Mouse (Mus musculus): ENCODE measurements around the gene Gm10134. TPM values are rescaled to one million over a fixed set of nuclear protein-coding genes. Genes with fewer than 3 reads are reported as not detected.
A peak's percentile ranks its signal among the peaks of the same experiment; 100 is the strongest.

The Gm10134 gene
- polyA plus RNA-seq, 1 experiment from 2014 or later: 1.2 TPM

DNA sequence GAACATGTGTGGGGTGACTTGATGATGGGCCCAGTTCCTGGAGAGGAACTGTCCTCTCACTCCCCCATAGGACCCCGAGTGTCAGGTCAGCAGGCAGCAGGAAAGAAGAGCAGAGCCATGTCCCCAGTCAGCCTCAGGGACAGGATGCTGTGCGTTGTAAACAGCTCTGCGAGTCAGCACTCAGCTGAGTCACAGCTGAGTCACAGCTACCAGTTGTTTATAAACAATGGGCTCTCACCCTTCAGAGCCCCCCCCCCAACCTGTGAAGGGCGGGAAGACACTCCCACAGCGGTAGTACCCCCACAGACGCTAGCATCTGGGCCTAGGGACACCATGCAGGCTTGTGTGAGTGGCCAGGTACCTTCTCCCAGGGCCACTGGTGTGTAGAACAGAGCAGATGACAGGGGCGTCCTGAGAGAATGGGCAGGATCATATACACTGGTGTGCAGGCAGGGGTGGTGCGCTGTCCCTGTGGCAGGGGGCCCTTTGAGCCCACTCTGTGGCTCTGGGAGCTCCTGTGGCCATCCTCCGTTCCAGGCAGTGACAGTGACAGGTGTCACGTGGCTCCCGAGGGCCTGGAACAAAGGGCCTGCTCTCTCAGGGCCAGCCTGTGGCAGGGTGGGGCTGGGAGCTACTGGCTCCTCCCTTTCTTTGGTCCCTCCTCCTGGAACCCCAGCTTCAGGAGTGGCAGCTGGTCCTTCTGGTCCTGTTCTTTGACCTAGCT, 19.5 kb downstream of the Gm10134 start:
- Histone ChIP-seq H3K27me3 (ENCODE audit: insufficient read depth, low read length) (no peaks in the 10 kb centered on the region), H3K4me1 (ENCODE audit: insufficient read depth) (peaks cover 17% of the 10 kb centered on the region), H3K9ac (peak overlapping the region; percentile 36), H3K9me3 (ENCODE audit: low read depth, low read length) (no peaks in the 10 kb centered on the region), H3K36me3 (ENCODE audit: insufficient read depth) (no peaks in the 10 kb centered on the region), H3K4me2 (peak overlapping the region; percentile 39; the same call in 1 of the 2 replicates), H3K4me3 (ENCODE audit: low read depth, low read length) (no peak overlapping the region), H3K27ac (ENCODE audit: low read depth) (peak overlapping the region; percentile 80)
- ATAC-seq (ENCODE audit: insufficient read depth) (peak; percentile 67), DNase-seq (peak; percentile 79)
- TF ChIP-seq CTCF (IDR thresholded peaks at IDR 0.05; ENCODE audit: low read depth): no peak
- 16% methylated on average over 11 of the region's 11 CpGs for WGBS

DNA sequence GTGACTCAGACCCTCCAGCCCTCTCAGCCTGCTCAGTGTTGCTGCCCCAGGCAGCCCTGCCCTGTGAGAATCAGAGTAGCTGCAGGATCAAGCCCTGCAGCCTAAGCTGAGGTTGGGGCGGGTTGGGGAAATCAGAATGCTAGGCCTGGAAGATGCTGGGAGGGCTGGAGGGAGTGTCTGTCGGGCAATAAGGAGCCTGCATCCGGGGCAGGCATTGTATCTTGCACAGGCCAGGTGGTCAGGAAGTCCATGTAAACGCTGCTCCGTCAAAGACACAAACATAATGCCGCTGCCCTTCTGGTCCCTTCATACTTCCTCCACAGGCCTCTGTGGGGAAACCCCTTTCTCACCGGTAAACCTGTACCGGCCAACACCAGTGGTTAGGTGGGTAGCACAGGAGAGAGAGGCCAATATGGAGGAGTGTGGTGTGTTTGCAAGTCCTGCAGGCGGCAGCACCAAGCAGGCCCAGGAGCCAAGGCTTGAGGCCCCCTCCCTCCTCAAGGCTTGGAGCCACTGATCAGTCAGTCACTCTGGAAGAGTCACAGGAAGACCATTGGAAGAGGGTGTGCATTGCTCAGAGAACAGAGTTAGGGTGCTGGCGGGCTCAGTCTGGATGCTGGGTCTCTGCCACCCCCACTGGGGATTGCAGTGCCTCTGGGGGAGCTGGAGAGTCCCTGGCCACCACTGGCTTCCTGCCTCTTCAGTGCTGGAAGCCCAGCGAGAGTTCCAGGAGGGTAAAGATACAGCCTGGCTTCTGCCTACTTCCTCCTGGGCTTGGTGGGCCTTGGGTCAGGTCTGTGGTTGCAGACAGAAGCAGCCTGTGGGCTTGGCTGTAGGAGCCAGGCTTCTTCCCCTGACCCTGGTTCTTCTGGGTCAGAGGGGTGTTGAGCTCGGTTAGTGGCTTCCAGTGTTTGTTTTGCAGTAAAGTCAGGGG, 20.3 kb downstream of the Gm10134 start:
- DNase-seq (peak; percentile 42), ATAC-seq (ENCODE audit: insufficient read depth) (no peak)
- H3K9ac ChIP-seq: peak overlapping the region; percentile 36

DNA sequence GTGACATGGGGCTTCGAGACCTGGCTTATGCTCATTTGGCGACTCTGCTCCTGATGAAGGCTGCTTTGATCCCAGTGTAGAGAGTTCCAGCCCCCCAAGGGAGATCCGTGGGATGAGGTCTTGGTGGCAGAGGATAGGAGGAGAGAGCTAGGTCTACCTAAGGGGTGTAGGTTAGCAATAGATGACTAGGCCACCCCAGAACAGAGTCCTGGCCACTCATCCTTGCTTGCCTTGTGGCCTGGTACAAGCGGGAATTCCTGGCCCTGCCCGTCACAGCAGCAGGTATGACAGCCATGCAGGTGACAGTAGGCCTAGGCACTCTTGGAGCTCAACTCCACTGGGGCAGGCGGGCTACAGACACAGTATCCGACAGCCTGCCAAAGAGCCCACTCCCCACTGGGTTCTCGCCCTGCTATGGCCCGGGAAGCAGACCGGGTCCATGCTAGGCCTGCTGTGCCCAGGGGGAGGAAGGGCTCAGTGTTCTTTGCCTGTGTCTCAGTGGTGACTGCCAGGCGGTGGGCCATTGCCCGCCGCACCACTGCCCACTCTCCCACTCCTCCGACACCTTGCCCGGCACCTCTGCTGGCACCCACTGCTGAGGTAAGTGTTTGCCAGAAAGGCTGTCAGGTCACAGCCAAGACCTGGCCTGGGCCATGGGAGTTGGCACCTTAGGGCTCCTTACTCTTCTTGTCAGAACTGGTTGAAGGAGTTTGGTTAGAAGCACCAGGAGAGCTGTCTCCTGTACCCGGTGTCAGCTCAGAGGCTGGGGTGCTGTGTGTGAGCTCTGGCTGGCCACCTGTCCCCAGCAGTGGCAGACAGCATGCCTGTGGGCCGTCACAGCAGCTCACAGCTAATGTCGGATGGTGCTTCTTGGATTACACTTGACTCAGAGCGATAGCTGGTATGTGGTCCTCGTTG, 21.8 kb downstream of the Gm10134 start:
- WGBS: 85% methylated on average over 20 of the region's 20 CpGs
- Histone ChIP-seq H3K4me3 (ENCODE audit: low read depth, low read length) (no peak overlapping the region), H3K9me3 (ENCODE audit: low read depth, low read length) (no peaks in the 10 kb centered on the region), H3K27ac (ENCODE audit: low read depth) (no peak overlapping the region), H3K27me3 (ENCODE audit: insufficient read depth, low read length) (no peaks in the 10 kb centered on the region), H3K4me1 (ENCODE audit: insufficient read depth) (peaks cover 18% of the 10 kb centered on the region), H3K36me3 (ENCODE audit: insufficient read depth) (no peaks in the 10 kb centered on the region), H3K9ac (no peak overlapping the region), H3K4me2 (no peak overlapping the region)
- TF ChIP-seq CTCF (IDR thresholded peaks at IDR 0.05; ENCODE audit: low read depth): no peak
- no peak for DNase-seq
- no peak for ATAC-seq (ENCODE audit: insufficient read depth)

More for the DNA sequence above, 20.3 kb downstream of the Gm10134 start:
- Histone ChIP-seq H3K36me3 (ENCODE audit: insufficient read depth) (no peaks in the 10 kb centered on the region), H3K27me3 (ENCODE audit: insufficient read depth, low read length) (no peaks in the 10 kb centered on the region), H3K9me3 (ENCODE audit: low read depth, low read length) (no peaks in the 10 kb centered on the region), H3K4me1 (ENCODE audit: insufficient read depth) (peaks cover 17% of the 10 kb centered on the region), H3K27ac (ENCODE audit: low read depth) (peak overlapping the region; percentile 80), H3K4me3 (ENCODE audit: low read depth, low read length) (no peak overlapping the region), H3K4me2 (peak overlapping the region; percentile 20; the same call in 1 of the 2 replicates)
- peak; percentile 56 for TF ChIP-seq CTCF (IDR thresholded peaks at IDR 0.05; ENCODE audit: low read depth)
- 39% methylated on average over 12 of the region's 12 CpGs for WGBS

DNA sequence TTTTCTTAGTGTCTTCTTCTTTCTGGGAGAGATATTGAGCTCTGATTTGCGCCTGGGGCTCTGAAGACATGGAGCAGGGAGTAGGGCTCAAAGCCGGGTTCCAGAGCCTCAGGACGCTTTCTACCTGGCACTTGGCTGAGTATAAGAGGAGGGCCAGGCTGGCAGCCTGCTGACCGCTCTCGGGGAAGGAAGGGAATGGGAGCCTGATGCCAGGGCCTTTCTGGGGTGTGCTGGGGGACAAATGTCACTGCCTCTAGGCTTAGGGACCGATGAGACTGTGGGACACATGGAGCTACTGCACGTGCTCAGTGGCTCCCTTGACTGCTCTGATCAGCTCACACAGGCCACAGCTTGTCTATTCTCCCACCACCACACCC, 22.4 kb downstream of the Gm10134 start:
- ATAC-seq (ENCODE audit: insufficient read depth) (no peak), DNase-seq (no peak)
- H3K9me3 ChIP-seq (ENCODE audit: low read depth, low read length): no peaks in the 10 kb centered on the region
- 79% methylated on average over 7 of the region's 7 CpGs for WGBS
- no peak overlapping the region for H3K4me2 ChIP-seq
- TF ChIP-seq CTCF (IDR thresholded peaks at IDR 0.05; ENCODE audit: low read depth): no peak
- H3K27ac ChIP-seq (ENCODE audit: low read depth): no peak overlapping the region
- H3K9ac ChIP-seq: no peak overlapping the region
- peaks cover 23% of the 10 kb centered on the region for H3K4me1 ChIP-seq (ENCODE audit: insufficient read depth)
- H3K27me3 ChIP-seq (ENCODE audit: insufficient read depth, low read length): no peaks in the 10 kb centered on the region
- H3K36me3 ChIP-seq (ENCODE audit: insufficient read depth): no peaks in the 10 kb centered on the region
- no peak overlapping the region for H3K4me3 ChIP-seq (ENCODE audit: low read depth, low read length)

DNA sequence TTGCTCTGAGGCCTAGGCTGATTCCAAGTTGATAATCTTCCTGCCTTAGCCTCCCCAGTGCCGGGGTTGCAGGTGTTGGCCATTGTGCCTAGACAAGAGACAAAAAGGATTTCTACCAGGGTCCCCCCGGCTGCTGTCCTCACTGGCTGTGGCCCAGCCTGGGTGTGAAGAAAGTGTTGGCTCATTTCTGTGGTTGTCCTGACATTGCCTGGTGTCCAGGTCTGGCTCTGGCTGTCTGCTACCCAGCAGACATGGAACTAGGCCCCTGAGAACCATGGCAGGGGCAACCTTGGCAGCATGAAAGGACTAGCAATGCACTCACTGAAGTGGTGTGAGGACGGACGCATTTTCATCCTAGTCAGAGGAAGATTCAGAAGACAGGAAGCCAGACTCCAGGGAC, 24.0 kb downstream of the Gm10134 start:
- WGBS: 72% methylated on average over 4 of the region's 4 CpGs
- H3K4me3 ChIP-seq (ENCODE audit: low read depth, low read length): no peak overlapping the region

DNA sequence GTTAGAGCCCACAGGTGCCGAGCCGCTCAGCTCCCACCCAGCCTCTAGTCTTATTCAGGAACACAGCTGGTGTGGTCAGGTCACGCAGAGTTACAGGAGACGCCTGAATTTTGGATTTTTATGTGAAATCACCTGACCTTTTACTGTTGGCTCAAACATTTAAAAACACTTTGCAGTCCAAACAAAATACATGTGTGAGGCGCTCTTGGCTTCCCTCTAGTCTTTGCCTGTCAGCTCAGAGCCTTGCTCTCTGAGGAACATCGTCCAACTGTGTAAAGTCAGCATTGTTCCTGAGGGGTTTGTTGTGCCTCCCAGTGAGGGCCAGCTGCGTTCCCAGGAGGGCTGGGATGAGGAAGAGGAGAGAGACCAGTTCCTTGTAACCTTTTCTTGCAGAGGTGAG, 24.4 kb downstream of the Gm10134 start:
- Histone ChIP-seq H3K9me3 (ENCODE audit: low read depth, low read length) (no peaks in the 10 kb centered on the region), H3K36me3 (ENCODE audit: insufficient read depth) (no peaks in the 10 kb centered on the region), H3K27ac (ENCODE audit: low read depth) (no peak overlapping the region), H3K4me2 (no peak overlapping the region), H3K27me3 (ENCODE audit: insufficient read depth, low read length) (no peaks in the 10 kb centered on the region), H3K4me1 (ENCODE audit: insufficient read depth) (peaks cover 28% of the 10 kb centered on the region), H3K9ac (no peak overlapping the region), H3K4me3 (ENCODE audit: low read depth, low read length) (no peak overlapping the region)
- 65% methylated on average over 7 of the region's 7 CpGs for WGBS
- TF ChIP-seq CTCF (IDR thresholded peaks at IDR 0.05; ENCODE audit: low read depth): no peak
- no peak for ATAC-seq (ENCODE audit: insufficient read depth)
- DNase-seq: no peak

More for the DNA sequence above, 24.0 kb downstream of the Gm10134 start:
- Histone ChIP-seq H3K9me3 (ENCODE audit: low read depth, low read length) (no peaks in the 10 kb centered on the region), H3K36me3 (ENCODE audit: insufficient read depth) (no peaks in the 10 kb centered on the region), H3K9ac (no peak overlapping the region), H3K27ac (ENCODE audit: low read depth) (no peak overlapping the region), H3K27me3 (ENCODE audit: insufficient read depth, low read length) (no peaks in the 10 kb centered on the region), H3K4me2 (no peak overlapping the region), H3K4me1 (ENCODE audit: insufficient read depth) (peaks cover 27% of the 10 kb centered on the region)
- no peak for DNase-seq
- no peak for TF ChIP-seq CTCF (IDR thresholded peaks at IDR 0.05; ENCODE audit: low read depth)
- ATAC-seq (ENCODE audit: insufficient read depth): no peak
